Mouse (Mus musculus) small intestine, adult 2 months (tissue): ENCODE data around the gene C87436. TPM values are rescaled to one million over a fixed set of nuclear protein-coding genes. Genes with fewer than 3 reads are reported as not detected.

Source experiments
- H3K27ac ChIP-seq: fragments of 200-500 bp; 2 replicates; pipeline ENCODE4 v1.5.1; 2012; ENCODE audit warnings: low read depth, low read length, control low read depth, inconsistent platforms; ENCODE audit not compliant: insufficient read depth
- H3K27me3 ChIP-seq: fragments of 200-500 bp; 2 replicates; pipeline ENCODE4 v1.6.1; 2012; ENCODE audit warnings: mild to moderate bottlenecking, moderate library complexity, low read length, inconsistent platforms; ENCODE audit not compliant: control insufficient read depth, insufficient read depth
- H3K36me3 ChIP-seq: fragments of 200-500 bp; 2 replicates; pipeline ENCODE4 v1.6.1; 2012; ENCODE audit warnings: mild to moderate bottlenecking, low read length, control low read depth, inconsistent platforms; ENCODE audit not compliant: control insufficient read depth, insufficient read depth
- H3K4me1 ChIP-seq: fragments of 200-500 bp; 2 replicates; pipeline ENCODE4 v1.6.1; 2012; ENCODE audit warnings: low read length, inconsistent platforms, mixed read lengths; ENCODE audit not compliant: control insufficient read depth, insufficient read depth, insufficient read length
- H3K4me3 ChIP-seq: fragments of 200-500 bp; 2 replicates; pipeline ENCODE4 v1.5.1; 2012; ENCODE audit warnings: low read depth, mild to moderate bottlenecking, control low read depth, inconsistent platforms, low read length, moderate library complexity
- CTCF ChIP-seq: fragments of 200-500 bp; IDR thresholded peaks from 2 replicates; pipeline ENCODE4 v1.5.1; 2012; ENCODE audit warnings: low read depth, mild to moderate bottlenecking, control low read depth, inconsistent platforms, low read length, moderate library complexity, mixed read lengths; ENCODE audit not compliant: insufficient replicate concordance, insufficient read length; ENCODE audit errors: extremely low read depth
- POLR2A ChIP-seq: fragments of 200-500 bp; IDR thresholded peaks from 2 replicates; pipeline ENCODE4 v1.6.1; 2012; ENCODE audit warnings: low read depth, mild to moderate bottlenecking, control low read depth, inconsistent platforms, low read length, moderate library complexity
- WGBS: fragments of 180-500 bp; shearing (Covaris S2); methylation state at CpG from one replicate; pipeline ENCODE4 v1.1.7; 2018; 5-methylcytosine and 5-hydroxymethylcytosine counted together
- polyA plus RNA-seq: library from polyadenylated mRNA; depleted of rRNA; stranded (reverse); fragments of >200 nt; gene quantifications from 2 replicates; pipeline ENCODE4 v1.2.3, GENCODE M21; 2012

C87436 gene
- polyA plus RNA-seq, 1 experiment: 4.1 TPM

- Histone ChIP-seq H3K27ac (no peak overlapping the region), H3K36me3 (no peaks in the 10 kb centered on the region), H3K4me3 (no peak overlapping the region), H3K4me1 (peaks cover 29% of the 10 kb centered on the region; the same call in 1 of the 2 replicates), H3K27me3 (no peaks in the 10 kb centered on the region)
- WGBS: 92% methylated on average over 7 of the region's 7 CpGs
- TF ChIP-seq CTCF: no peak
- no peak for TF ChIP-seq POLR2A
Measured at GRCm38 (mm10) chr6:86494767-86495166, 56.6 kb downstream of the C87436 start.

GRCm38 (mm10) chr6:86495661-86496060 is 57.5 kb downstream of the C87436 start:
- Histone ChIP-seq H3K4me1 (peaks cover 33% of the 10 kb centered on the region; the same call in 1 of the 2 replicates), H3K36me3 (no peaks in the 10 kb centered on the region), H3K4me3 (no peak overlapping the region), H3K27ac (0 out of 2 replicates have a peak overlapping the region, but pooled peaks have one; percentile 79), H3K27me3 (no peaks in the 10 kb centered on the region)
- TF ChIP-seq POLR2A (no peak), CTCF (no peak)
- WGBS: 78% methylated on average over 3 of the region's 3 CpGs

DNA sequence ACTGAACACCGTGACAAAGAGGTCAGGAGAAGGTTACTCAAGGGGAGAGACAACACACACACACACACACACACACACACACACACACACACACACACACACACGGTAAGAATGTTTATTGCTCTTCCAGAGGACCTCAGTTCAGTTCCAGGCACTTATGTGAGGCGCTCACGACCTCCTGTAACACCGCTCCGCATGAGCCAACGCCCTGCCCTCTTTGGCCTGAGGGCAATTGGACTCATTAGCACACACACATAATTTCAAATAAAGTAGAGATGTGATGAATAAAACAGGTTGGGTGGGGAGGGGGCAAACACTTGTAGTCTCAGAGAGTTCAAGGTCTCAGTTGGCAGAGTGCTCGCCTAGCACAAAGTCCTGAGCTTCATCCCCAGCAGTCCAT is 58.0 kb downstream of the C87436 start:
- Histone ChIP-seq H3K4me1 (peaks cover 36% of the 10 kb centered on the region; the same call in 1 of the 2 replicates), H3K27me3 (no peaks in the 10 kb centered on the region), H3K36me3 (no peaks in the 10 kb centered on the region), H3K27ac (peak overlapping the region; percentile 79), H3K4me3 (no peak overlapping the region)
- 38% methylated on average over 8 of the region's 8 CpGs for WGBS
- TF ChIP-seq CTCF (no peak), POLR2A (no peak)

DNA sequence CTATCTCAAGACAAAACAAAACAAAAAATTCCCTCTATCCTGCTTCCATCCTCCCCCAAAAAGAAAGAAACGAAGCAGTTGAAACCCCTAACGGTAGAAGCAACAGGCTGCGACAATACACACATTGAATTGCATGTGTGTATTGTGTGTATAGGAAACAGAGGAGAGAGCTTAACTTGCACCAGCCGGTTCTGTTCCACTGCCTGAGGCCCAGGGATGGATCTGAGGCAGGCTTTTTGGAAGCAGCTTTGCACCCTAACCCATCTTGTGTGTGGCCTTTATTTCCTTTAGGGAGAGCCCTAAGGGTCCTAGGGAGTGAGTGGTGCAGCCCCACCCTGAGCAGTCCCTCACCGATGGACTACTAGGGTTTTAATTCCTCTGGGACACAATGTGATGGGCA is 58.4 kb downstream of the C87436 start:
- H3K27me3 ChIP-seq: no peaks in the 10 kb centered on the region
- H3K4me3 ChIP-seq: peak overlapping the region; percentile 48
- TF ChIP-seq POLR2A (no peak), CTCF (no peak)
- no peaks in the 10 kb centered on the region for H3K36me3 ChIP-seq
- H3K4me1 ChIP-seq: peaks cover 36% of the 10 kb centered on the region; the same call in 1 of the 2 replicates
- H3K27ac ChIP-seq: peak overlapping the region; percentile 79
- whole genome bisulfite sequencing: 51% methylated on average over 5 of the region's 5 CpGs

DNA sequence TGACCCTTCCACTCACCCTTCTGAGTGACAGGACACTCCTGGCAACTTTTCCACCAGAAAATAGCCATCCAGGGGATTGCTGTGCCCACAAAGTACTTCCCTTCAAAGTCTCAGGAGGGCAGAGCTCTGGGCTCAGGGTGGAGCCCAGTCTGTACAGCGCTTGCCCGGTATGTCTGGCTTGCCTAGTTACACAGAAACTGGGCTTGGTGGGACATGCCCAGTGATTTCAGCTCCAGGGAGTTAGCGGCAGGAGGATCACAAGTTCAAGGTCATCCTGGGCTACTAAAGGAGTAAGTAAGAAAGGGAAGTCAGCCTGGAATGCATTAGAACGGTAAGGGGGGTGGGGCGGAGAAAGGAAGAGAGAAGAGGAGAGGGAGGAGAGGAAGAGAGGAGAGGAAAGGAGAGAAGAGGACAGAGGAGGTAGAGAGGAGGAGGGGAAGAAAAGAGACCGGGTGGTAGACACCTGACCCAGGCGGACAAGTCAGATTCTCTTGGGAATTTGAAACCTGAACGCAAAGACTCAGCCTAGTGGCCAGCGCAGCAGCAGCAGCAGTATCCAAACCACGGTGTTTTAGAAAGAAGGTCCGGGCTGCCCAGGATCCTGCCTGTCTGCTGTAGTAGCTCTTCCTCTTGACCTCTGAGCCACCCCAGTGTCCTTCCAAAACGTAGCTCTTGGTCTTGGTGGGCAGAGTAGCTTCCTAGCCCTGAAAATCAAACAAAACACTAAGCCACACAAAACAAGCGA is 59.1 kb downstream of the C87436 start:
- H3K4me1 ChIP-seq: peaks cover 36% of the 10 kb centered on the region; the same call in 1 of the 2 replicates
- H3K27me3 ChIP-seq: no peaks in the 10 kb centered on the region
- H3K4me3 ChIP-seq: peak overlapping the region; percentile 48
- TF ChIP-seq POLR2A (no peak), CTCF (peak; percentile 19; the same call in 1 of the 2 replicates)
- H3K36me3 ChIP-seq: no peaks in the 10 kb centered on the region
- peak overlapping the region; percentile 79 for H3K27ac ChIP-seq
- WGBS: 5% methylated on average over 13 of the region's 13 CpGs

- TF ChIP-seq POLR2A (no peak), CTCF (no peak)
- Histone ChIP-seq H3K36me3 (no peaks in the 10 kb centered on the region), H3K4me3 (peak overlapping the region; percentile 18; the same call in 1 of the 2 replicates), H3K4me1 (peaks cover 36% of the 10 kb centered on the region; the same call in 1 of the 2 replicates), H3K27me3 (no peaks in the 10 kb centered on the region), H3K27ac (peak overlapping the region; percentile 38; the same call in 1 of the 2 replicates)
- 38% methylated on average over 11 of the region's 11 CpGs for WGBS
Measured at GRCm38 (mm10) chr6:86497942-86498732, 60.0 kb downstream of the C87436 start.

DNA sequence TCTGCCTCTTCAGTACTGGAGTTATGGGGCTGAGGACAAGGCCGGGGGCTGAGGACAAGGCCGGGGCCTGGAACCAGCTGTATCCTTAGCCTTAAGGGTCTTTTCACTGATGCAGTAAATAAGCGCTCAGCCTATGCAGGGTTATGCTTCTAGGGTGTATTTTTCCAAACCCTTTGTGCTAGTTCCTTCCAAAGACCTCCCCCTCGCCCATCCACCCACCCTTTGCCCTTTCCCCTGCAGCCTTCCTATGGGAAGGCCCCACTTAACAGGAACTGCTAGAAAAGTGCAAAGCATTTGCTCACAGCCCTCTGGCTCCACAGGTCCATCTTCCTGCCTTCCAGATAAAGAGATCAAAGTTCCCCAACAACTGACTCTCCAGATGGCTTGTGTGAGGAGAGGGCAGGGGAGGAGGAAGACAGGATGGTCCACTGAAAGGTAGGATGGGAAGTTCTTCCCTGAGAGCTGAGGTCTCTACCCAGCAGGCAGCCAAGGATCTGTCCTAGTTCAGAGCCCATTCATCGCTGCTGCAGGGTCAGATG is 61.5 kb downstream of the C87436 start:
- Histone ChIP-seq H3K27me3 (no peaks in the 10 kb centered on the region), H3K36me3 (no peaks in the 10 kb centered on the region), H3K4me1 (peaks cover 36% of the 10 kb centered on the region; the same call in 1 of the 2 replicates), H3K27ac (peak overlapping the region; percentile 84), H3K4me3 (peak overlapping the region; percentile 32)
- TF ChIP-seq POLR2A: 0 out of 2 replicates have a peak, but pooled peaks have one; percentile 22
- TF ChIP-seq CTCF: 0 out of 2 replicates have a peak, but pooled peaks have one; percentile 16
- 23% methylated on average over 5 of the region's 5 CpGs for WGBS
